Mouse (Mus musculus): ENCODE results near the gene Chmp5. TPM values are rescaled to one million over a fixed set of nuclear protein-coding genes. Genes with fewer than 3 reads are reported as not detected.
A peak's percentile ranks its signal among the peaks of the same experiment; 100 is the strongest.

The Chmp5 gene
- polyA plus RNA-seq, 2 experiments: 24.5 to 42.7 TPM

- Histone ChIP-seq H3K4me1 (replicated peaks; ENCODE audit: control insufficient read depth in 2 of 2, insufficient read depth in 2 of 2, low read length in 1 of 2) (peaks cover 16 to 27% of the 10 kb centered on the region in 2 experiments), H3K4me2 (ENCODE audit: low read depth) (no peak overlapping the region), H3K9ac (replicated peaks) (no peak overlapping the region), H3K27ac (no peak overlapping the region), H3K4me3 (ENCODE audit: insufficient read depth in 1 of 2, low read depth in 2 of 2, low read length in 2 of 2) (no peak overlapping the region), H3K9me3 (ENCODE audit: control insufficient read depth, low read length) (no peaks in the 10 kb centered on the region; the same call in 1 of the 2 replicates), H3K36me3 (replicated peaks; ENCODE audit: control insufficient read depth, insufficient read depth, low read depth) (peaks cover 53% of the 10 kb centered on the region), H3K27me3 (ENCODE audit: control insufficient read depth, insufficient read depth, low read length) (no peaks in the 10 kb centered on the region)
- ATAC-seq (ENCODE audit: insufficient read depth) (no peak), DNase-seq (ENCODE audit: low read depth in 3 of 3, low spot score in 3 of 3) (peak in 2 of 3 experiments; percentile 40 to 55)
- WGBS (ENCODE audit: insufficient replicate concordance): 89% methylated on average over 5 of the region's 5 CpGs
- TF ChIP-seq EP300 (IDR thresholded peaks at IDR 0.05; ENCODE audit: low read depth): no peak
- TF ChIP-seq CTCF (IDR thresholded peaks at IDR 0.05; ENCODE audit: low read depth): no peak
These were observed 4.6 kb upstream of the Chmp5 start for GRCm38 (mm10) chr4:40943651-40944050.

DNA sequence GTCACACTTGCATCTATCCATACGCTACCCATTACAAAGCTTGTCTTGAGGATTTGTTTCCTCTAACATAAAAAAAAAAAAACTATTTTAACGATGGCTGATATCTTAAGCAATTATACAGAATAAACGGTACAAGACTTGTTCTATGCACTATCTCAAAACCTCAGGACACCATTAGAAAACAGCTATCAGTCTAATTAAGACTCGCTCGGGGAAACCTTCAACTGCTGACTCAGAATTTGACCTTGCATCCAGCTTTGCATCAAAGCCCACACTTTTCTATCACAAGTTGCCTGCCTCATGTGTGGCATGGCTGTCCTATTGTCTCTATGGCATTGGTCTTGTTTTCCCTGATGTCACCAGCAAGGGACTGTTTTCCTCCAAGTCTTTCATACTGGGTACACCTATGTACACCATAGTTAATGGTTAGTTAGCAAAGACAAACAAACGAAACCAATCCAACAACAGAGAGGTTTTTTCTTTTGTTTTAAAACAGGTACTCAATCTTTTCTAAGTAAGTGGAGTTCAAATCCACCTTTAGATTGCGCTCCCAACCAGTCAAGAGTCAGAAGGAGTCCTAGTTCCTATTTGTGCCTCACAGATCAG is 1.6 kb upstream of the Chmp5 start:
- Histone ChIP-seq H3K4me3 (ENCODE audit: insufficient read depth in 1 of 2, low read depth in 2 of 2, low read length in 2 of 2) (peak overlapping the region; percentile 97 to 98), H3K4me2 (ENCODE audit: low read depth) (peak overlapping the region; percentile 71), H3K36me3 (replicated peaks; ENCODE audit: control insufficient read depth, insufficient read depth, low read depth) (peaks cover 25% of the 10 kb centered on the region), H3K4me1 (replicated peaks; ENCODE audit: control insufficient read depth in 2 of 2, insufficient read depth in 2 of 2, low read length in 1 of 2) (peaks cover 25 to 34% of the 10 kb centered on the region in 2 experiments), H3K9me3 (ENCODE audit: control insufficient read depth, low read length) (no peaks in the 10 kb centered on the region), H3K27ac (peak overlapping the region; percentile 87; the same call in 1 of the 2 replicates), H3K9ac (replicated peaks) (peak overlapping the region; percentile 97), H3K27me3 (ENCODE audit: control insufficient read depth, insufficient read depth, low read length) (no peaks in the 10 kb centered on the region)
- TF ChIP-seq CTCF (IDR thresholded peaks at IDR 0.05; ENCODE audit: low read depth) (no peak), EP300 (IDR thresholded peaks at IDR 0.05; ENCODE audit: low read depth) (no peak)
- DNase-seq (ENCODE audit: low read depth in 3 of 3, low spot score in 3 of 3) (no peak), ATAC-seq (ENCODE audit: insufficient read depth) (no peak)
- 38% methylated on average over 7 of the region's 7 CpGs for WGBS (ENCODE audit: insufficient replicate concordance)

GRCm38 (mm10) chr4:40947565-40948159 is 545 bp upstream of the Chmp5 start:
- DNase-seq (ENCODE audit: low read depth in 3 of 3, low spot score in 3 of 3) (peak; percentile 25 to 35 (median 33)), ATAC-seq (ENCODE audit: insufficient read depth) (peak; percentile 53; the same call in 1 of the 2 replicates)
- peaks cover 19 to 24% of the 10 kb centered on the region in 2 experiments for H3K4me1 ChIP-seq (replicated peaks; ENCODE audit: control insufficient read depth in 2 of 2, insufficient read depth in 2 of 2, low read length in 1 of 2)
- peak overlapping the region; percentile 97 to 98 for H3K4me3 ChIP-seq (ENCODE audit: insufficient read depth in 1 of 2, low read depth in 2 of 2, low read length in 2 of 2)
- peak overlapping the region; percentile 87 for H3K27ac ChIP-seq
- H3K36me3 ChIP-seq (replicated peaks; ENCODE audit: control insufficient read depth, insufficient read depth, low read depth): peaks cover 20% of the 10 kb centered on the region
- no peaks in the 10 kb centered on the region for H3K27me3 ChIP-seq (ENCODE audit: control insufficient read depth, insufficient read depth, low read length)
- 0 out of 2 replicates have a peak, but pooled peaks have one; percentile 25 for TF ChIP-seq CTCF (IDR thresholded peaks at IDR 0.05; ENCODE audit: low read depth)
- TF ChIP-seq EP300 (IDR thresholded peaks at IDR 0.05; ENCODE audit: low read depth): no peak
- H3K9me3 ChIP-seq (ENCODE audit: control insufficient read depth, low read length): no peaks in the 10 kb centered on the region
- H3K9ac ChIP-seq (replicated peaks): peak overlapping the region; percentile 97
- H3K4me2 ChIP-seq (ENCODE audit: low read depth): peak overlapping the region; percentile 71
- WGBS (ENCODE audit: insufficient replicate concordance): under 1% methylated on average over 39 of the region's 40 CpGs

DNA sequence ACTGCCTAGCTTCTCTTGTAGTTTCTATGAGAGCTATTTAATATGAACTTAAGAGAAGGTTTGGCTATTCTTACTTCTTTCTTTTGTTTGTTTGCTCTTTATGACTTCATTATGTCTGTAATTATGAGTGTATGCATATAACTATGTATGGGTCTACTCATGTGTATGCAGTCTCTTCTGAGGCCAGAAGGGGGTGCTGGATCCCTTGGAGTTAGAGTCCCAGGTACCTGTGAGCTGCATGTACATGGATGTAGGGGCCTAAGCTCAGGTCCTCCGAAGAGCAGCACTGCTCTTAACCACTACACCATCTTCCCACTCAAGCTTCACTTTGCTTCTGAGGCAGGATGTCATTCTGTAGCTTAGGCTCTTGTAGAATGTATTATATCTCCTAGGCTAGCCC is 5.3 kb downstream of the Chmp5 start:
- H3K27me3 ChIP-seq (ENCODE audit: control insufficient read depth, insufficient read depth, low read length): no peaks in the 10 kb centered on the region
- TF ChIP-seq CTCF (IDR thresholded peaks at IDR 0.05; ENCODE audit: low read depth): peak; percentile 77
- TF ChIP-seq EP300 (IDR thresholded peaks at IDR 0.05; ENCODE audit: low read depth): no peak
- H3K27ac ChIP-seq: no peak overlapping the region
- 76% methylated on average over 1 of the region's 1 CpGs for WGBS (ENCODE audit: insufficient replicate concordance)
- no peak overlapping the region for H3K4me2 ChIP-seq (ENCODE audit: low read depth)
- no peak for DNase-seq (ENCODE audit: low read depth in 3 of 3, low spot score in 3 of 3)
- peaks cover 7 to 9% of the 10 kb centered on the region in 2 experiments for H3K4me1 ChIP-seq (replicated peaks; ENCODE audit: control insufficient read depth in 2 of 2, insufficient read depth in 2 of 2, low read length in 1 of 2)
- H3K9ac ChIP-seq (replicated peaks): no peak overlapping the region
- 0 out of 2 replicates have a peak, but pooled peaks have one; percentile 45 for ATAC-seq (ENCODE audit: insufficient read depth)
- peaks cover 16% of the 10 kb centered on the region for H3K36me3 ChIP-seq (replicated peaks; ENCODE audit: control insufficient read depth, insufficient read depth, low read depth)
- H3K9me3 ChIP-seq (ENCODE audit: control insufficient read depth, low read length): no peaks in the 10 kb centered on the region
- no peak overlapping the region for H3K4me3 ChIP-seq (ENCODE audit: insufficient read depth in 1 of 2, low read depth in 2 of 2, low read length in 2 of 2)

DNA sequence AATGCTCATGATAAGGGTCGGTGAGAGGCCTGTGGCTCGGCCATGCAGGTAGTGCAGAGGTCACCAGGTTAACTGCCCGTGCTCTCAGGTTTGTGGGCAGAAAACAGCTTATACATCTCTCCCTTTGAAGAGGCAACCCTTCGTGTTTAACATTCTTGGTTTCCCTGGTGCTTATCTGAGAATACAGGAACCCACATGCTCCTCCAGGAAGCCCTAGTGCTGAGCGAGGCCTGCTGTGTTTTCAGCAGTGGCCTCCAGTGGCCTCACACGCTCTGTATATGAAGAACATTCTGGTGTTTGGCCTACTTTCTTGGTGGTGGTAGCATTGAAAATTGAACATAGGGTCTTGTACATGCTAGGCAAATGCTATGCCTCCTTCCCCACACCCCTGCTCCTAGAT is 7.7 kb downstream of the Chmp5 start:
- Histone ChIP-seq H3K27ac (no peak overlapping the region), H3K9me3 (ENCODE audit: control insufficient read depth, low read length) (no peaks in the 10 kb centered on the region), H3K9ac (replicated peaks) (no peak overlapping the region), H3K27me3 (ENCODE audit: control insufficient read depth, insufficient read depth, low read length) (no peaks in the 10 kb centered on the region), H3K4me2 (ENCODE audit: low read depth) (no peak overlapping the region), H3K4me3 (ENCODE audit: insufficient read depth in 1 of 2, low read depth in 2 of 2, low read length in 2 of 2) (no peak overlapping the region), H3K36me3 (replicated peaks; ENCODE audit: control insufficient read depth, insufficient read depth, low read depth) (peaks cover 20% of the 10 kb centered on the region), H3K4me1 (replicated peaks; ENCODE audit: control insufficient read depth in 2 of 2, insufficient read depth in 2 of 2, low read length in 1 of 2) (no peaks in the 10 kb centered on the region)
- WGBS (ENCODE audit: insufficient replicate concordance): 27% methylated on average over 6 of the region's 6 CpGs
- TF ChIP-seq CTCF (IDR thresholded peaks at IDR 0.05; ENCODE audit: low read depth) (no peak), EP300 (IDR thresholded peaks at IDR 0.05; ENCODE audit: low read depth) (no peak)
- ATAC-seq (ENCODE audit: insufficient read depth): peak; percentile 48; the same call in 1 of the 2 replicates
- DNase-seq (ENCODE audit: low read depth in 3 of 3, low spot score in 3 of 3): no peak
